Mouse (Mus musculus): Measurements from ENCODE around the gene Nrsn2. TPM values are rescaled to one million over a fixed set of nuclear protein-coding genes. Genes with fewer than 3 reads are reported as not detected.
A peak's percentile ranks its signal among the peaks of the same experiment; 100 is the strongest.

Gene Nrsn2
- 3.8 and 5.5 TPM in 2 replicates for polyA plus RNA-seq (2014; fragmentation: Nextera tagmentation; extraction: Ambion mirVana)

GRCm38 (mm10) chr2:152376345-152376741, at the start of gene Nrsn2:
Gene Nrsn2 (minus strand): TSS chr2:152376638.
- Histone ChIP-seq H3K4me1 (ENCODE audit: control insufficient read depth, insufficient read depth, low read length) (peaks cover 13% of the 10 kb centered on the region), H3K9me3 (replicated peaks; ENCODE audit: control insufficient read depth, low read length) (no peaks in the 10 kb centered on the region), H3K27me3 (ENCODE audit: control insufficient read depth, insufficient read depth, low read length) (peaks cover 24% of the 10 kb centered on the region), H3K27ac (ENCODE audit: low read depth, low read length) (no peak within 1 kb of the TSS), H3K4me3 (ENCODE audit: low read depth, low read length) (peak within 1 kb of the TSS; percentile 22), H3K36me3 (ENCODE audit: control insufficient read depth, insufficient read depth, low read length) (no peaks in the 10 kb centered on the region), H3K4me2 (peak within 1 kb of the TSS; percentile 65), H3K9ac (ENCODE audit: low read depth, low read length) (0 out of 2 replicates have a peak within 1 kb of the TSS, but pooled peaks have one; percentile 43)
- peak; percentile 53 for ATAC-seq (replicated peaks; ENCODE audit: insufficient number of reproducible peaks, low FRiP score, low TSS enrichment)
- WGBS (ENCODE audit: insufficient replicate concordance) = 4% methylated on average over 16 of the region's 16 CpGs

GRCm38 (mm10) chr2:152415786-152416185, 39.3 kb upstream of the Nrsn2 start:
- no peak for ATAC-seq (replicated peaks; ENCODE audit: insufficient number of reproducible peaks, low FRiP score, low TSS enrichment)
- Histone ChIP-seq H3K9ac (ENCODE audit: low read depth, low read length) (peak overlapping the region; percentile 100; the same call in 1 of the 2 replicates), H3K9me3 (replicated peaks; ENCODE audit: control insufficient read depth, low read length) (peaks cover 5% of the 10 kb centered on the region; the same call in 1 of the 2 replicates), H3K36me3 (ENCODE audit: control insufficient read depth, insufficient read depth, low read length) (no peaks in the 10 kb centered on the region), H3K4me1 (ENCODE audit: control insufficient read depth, insufficient read depth, low read length) (peaks cover 14% of the 10 kb centered on the region), H3K27ac (ENCODE audit: low read depth, low read length) (peak overlapping the region; percentile 100), H3K4me3 (ENCODE audit: low read depth, low read length) (no peak overlapping the region; the same call in 1 of the 2 replicates), H3K27me3 (ENCODE audit: control insufficient read depth, insufficient read depth, low read length) (no peaks in the 10 kb centered on the region), H3K4me2 (peak overlapping the region; percentile 95)
- 88% methylated on average over 3 of the region's 3 CpGs for WGBS (ENCODE audit: insufficient replicate concordance)

GRCm38 (mm10) chr2:152415287-152415686, 38.8 kb upstream of the Nrsn2 start, which contains the start of gene 6820408C15Rik:
Gene 6820408C15Rik (plus strand): TSS chr2:152415587.
- 27% methylated on average over 4 of the region's 4 CpGs for WGBS (ENCODE audit: insufficient replicate concordance)
- no peaks in the 10 kb centered on the region for H3K27me3 ChIP-seq (ENCODE audit: control insufficient read depth, insufficient read depth, low read length)
- no peaks in the 10 kb centered on the region for H3K36me3 ChIP-seq (ENCODE audit: control insufficient read depth, insufficient read depth, low read length)
- H3K27ac ChIP-seq (ENCODE audit: low read depth, low read length) = peak within 1 kb of the TSS; percentile 100
- peak within 1 kb of the TSS; percentile 96 for H3K4me3 ChIP-seq (ENCODE audit: low read depth, low read length)
- H3K4me2 ChIP-seq = peak within 1 kb of the TSS; percentile 95
- H3K9ac ChIP-seq (ENCODE audit: low read depth, low read length) = peak within 1 kb of the TSS; percentile 100
- H3K9me3 ChIP-seq (replicated peaks; ENCODE audit: control insufficient read depth, low read length) = peaks cover 5% of the 10 kb centered on the region; the same call in 1 of the 2 replicates
- no peak for ATAC-seq (replicated peaks; ENCODE audit: insufficient number of reproducible peaks, low FRiP score, low TSS enrichment)
- peaks cover 19% of the 10 kb centered on the region for H3K4me1 ChIP-seq (ENCODE audit: control insufficient read depth, insufficient read depth, low read length)

- Histone ChIP-seq H3K4me3 (ENCODE audit: low read depth, low read length) (peak within 1 kb of the TSS; percentile 96), H3K36me3 (ENCODE audit: control insufficient read depth, insufficient read depth, low read length) (no peaks in the 10 kb centered on the region), H3K27ac (ENCODE audit: low read depth, low read length) (peak within 1 kb of the TSS; percentile 100), H3K4me2 (peak within 1 kb of the TSS; percentile 95), H3K27me3 (ENCODE audit: control insufficient read depth, insufficient read depth, low read length) (no peaks in the 10 kb centered on the region), H3K9ac (ENCODE audit: low read depth, low read length) (peak within 1 kb of the TSS; percentile 100), H3K9me3 (replicated peaks; ENCODE audit: control insufficient read depth, low read length) (peaks cover 5% of the 10 kb centered on the region; the same call in 1 of the 2 replicates), H3K4me1 (ENCODE audit: control insufficient read depth, insufficient read depth, low read length) (peaks cover 24% of the 10 kb centered on the region)
- WGBS (ENCODE audit: insufficient replicate concordance) = under 1% methylated on average over 56 of the region's 65 CpGs
- ATAC-seq (replicated peaks; ENCODE audit: insufficient number of reproducible peaks, low FRiP score, low TSS enrichment) = peak; percentile 82
Measured at GRCm38 (mm10) chr2:152414591-152415165, 38.2 kb upstream of the Nrsn2 start, which contains the start of gene Zcchc3. Gene Zcchc3 (minus strand): TSS chr2:152415027.

GRCm38 (mm10) chr2:152413765-152414584, 37.5 kb upstream of the Nrsn2 start:
- no peaks in the 10 kb centered on the region for H3K36me3 ChIP-seq (ENCODE audit: control insufficient read depth, insufficient read depth, low read length)
- H3K9ac ChIP-seq (ENCODE audit: low read depth, low read length) = peak overlapping the region; percentile 100
- ATAC-seq (replicated peaks; ENCODE audit: insufficient number of reproducible peaks, low FRiP score, low TSS enrichment) = no peak
- WGBS (ENCODE audit: insufficient replicate concordance) = under 1% methylated on average over 84 of the region's 86 CpGs
- peaks cover 28% of the 10 kb centered on the region for H3K4me1 ChIP-seq (ENCODE audit: control insufficient read depth, insufficient read depth, low read length)
- H3K4me2 ChIP-seq = peak overlapping the region; percentile 95
- peaks cover 5% of the 10 kb centered on the region; the same call in 1 of the 2 replicates for H3K9me3 ChIP-seq (replicated peaks; ENCODE audit: control insufficient read depth, low read length)
- H3K27me3 ChIP-seq (ENCODE audit: control insufficient read depth, insufficient read depth, low read length) = no peaks in the 10 kb centered on the region
- H3K27ac ChIP-seq (ENCODE audit: low read depth, low read length) = peak overlapping the region; percentile 100
- H3K4me3 ChIP-seq (ENCODE audit: low read depth, low read length) = peak overlapping the region; percentile 96

- H3K4me1 ChIP-seq (ENCODE audit: control insufficient read depth, insufficient read depth, low read length) = peaks cover 28% of the 10 kb centered on the region
- peaks cover 5% of the 10 kb centered on the region; the same call in 1 of the 2 replicates for H3K9me3 ChIP-seq (replicated peaks; ENCODE audit: control insufficient read depth, low read length)
- WGBS (ENCODE audit: insufficient replicate concordance) = 2% methylated on average over 21 of the region's 21 CpGs
- no peak for ATAC-seq (replicated peaks; ENCODE audit: insufficient number of reproducible peaks, low FRiP score, low TSS enrichment)
- no peaks in the 10 kb centered on the region for H3K36me3 ChIP-seq (ENCODE audit: control insufficient read depth, insufficient read depth, low read length)
- H3K27ac ChIP-seq (ENCODE audit: low read depth, low read length) = peak overlapping the region; percentile 100
- peak overlapping the region; percentile 100 for H3K9ac ChIP-seq (ENCODE audit: low read depth, low read length)
- peak overlapping the region; percentile 96 for H3K4me3 ChIP-seq (ENCODE audit: low read depth, low read length)
- no peaks in the 10 kb centered on the region for H3K27me3 ChIP-seq (ENCODE audit: control insufficient read depth, insufficient read depth, low read length)
- peak overlapping the region; percentile 95 for H3K4me2 ChIP-seq
Measured at GRCm38 (mm10) chr2:152413158-152413764, 36.8 kb upstream of the Nrsn2 start.

DNA sequence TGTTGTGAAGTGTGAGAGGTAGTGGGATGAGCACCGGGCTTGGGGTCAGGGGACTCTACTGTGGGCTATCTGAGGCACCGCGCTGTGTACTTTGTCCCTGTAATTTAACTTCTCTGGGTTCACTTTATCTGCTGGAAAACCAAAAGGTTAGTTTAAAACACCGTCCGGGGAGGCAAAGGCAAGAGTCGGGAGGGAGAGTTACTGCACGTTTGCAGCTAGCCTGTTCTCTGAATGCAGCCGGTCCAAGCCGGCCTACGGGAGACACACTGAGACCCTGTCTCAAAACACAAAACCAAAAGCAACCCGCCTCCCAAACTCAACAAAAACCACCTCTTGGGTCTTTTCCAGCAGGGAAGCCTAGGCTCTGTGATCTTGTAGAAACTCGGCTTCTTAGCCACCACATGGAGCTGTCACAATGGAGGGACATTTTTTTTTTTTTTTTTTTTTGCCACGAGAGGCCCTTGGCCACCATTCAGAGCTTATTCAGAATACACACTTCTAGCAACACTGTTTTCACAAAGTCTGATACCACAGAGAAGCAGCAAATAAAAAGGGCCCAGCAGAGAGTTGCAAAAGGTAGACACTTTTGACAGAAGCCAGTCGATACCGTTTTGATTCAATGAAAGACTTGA, 36.2 kb upstream of the Nrsn2 start:
- Histone ChIP-seq H3K36me3 (ENCODE audit: control insufficient read depth, insufficient read depth, low read length) (no peaks in the 10 kb centered on the region), H3K9me3 (replicated peaks; ENCODE audit: control insufficient read depth, low read length) (peaks cover 5% of the 10 kb centered on the region; the same call in 1 of the 2 replicates), H3K4me3 (ENCODE audit: low read depth, low read length) (peak overlapping the region; percentile 96), H3K27ac (ENCODE audit: low read depth, low read length) (peak overlapping the region; percentile 100), H3K9ac (ENCODE audit: low read depth, low read length) (peak overlapping the region; percentile 100), H3K4me1 (ENCODE audit: control insufficient read depth, insufficient read depth, low read length) (peaks cover 28% of the 10 kb centered on the region), H3K27me3 (ENCODE audit: control insufficient read depth, insufficient read depth, low read length) (no peaks in the 10 kb centered on the region), H3K4me2 (peak overlapping the region; percentile 95)
- no peak for ATAC-seq (replicated peaks; ENCODE audit: insufficient number of reproducible peaks, low FRiP score, low TSS enrichment)
- 5% methylated on average over 15 of the region's 15 CpGs for WGBS (ENCODE audit: insufficient replicate concordance)

DNA sequence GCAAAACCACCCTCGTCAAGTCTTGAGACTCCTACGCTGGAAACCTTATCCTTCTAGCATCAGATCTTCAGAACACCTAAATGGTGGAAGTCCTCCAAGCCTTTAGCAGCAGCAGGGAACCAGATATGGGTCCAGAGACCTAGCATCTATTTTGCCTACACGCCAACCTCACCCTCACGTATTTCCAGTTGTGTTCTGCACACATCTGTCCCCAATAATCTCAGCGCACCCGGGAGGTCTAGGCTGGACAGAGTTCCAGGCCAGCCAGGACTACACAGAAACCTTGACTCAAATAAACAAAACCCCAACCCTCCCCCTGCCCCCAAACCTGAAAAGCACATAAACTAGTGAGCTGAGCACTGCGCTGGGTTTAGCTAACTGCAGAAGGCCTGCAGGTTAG, 35.0 kb upstream of the Nrsn2 start:
- Histone ChIP-seq H3K27me3 (ENCODE audit: control insufficient read depth, insufficient read depth, low read length) (no peaks in the 10 kb centered on the region), H3K4me3 (ENCODE audit: low read depth, low read length) (peak overlapping the region; percentile 96), H3K9ac (ENCODE audit: low read depth, low read length) (peak overlapping the region; percentile 100), H3K36me3 (ENCODE audit: control insufficient read depth, insufficient read depth, low read length) (no peaks in the 10 kb centered on the region), H3K4me2 (peak overlapping the region; percentile 95), H3K9me3 (replicated peaks; ENCODE audit: control insufficient read depth, low read length) (peaks cover 5% of the 10 kb centered on the region; the same call in 1 of the 2 replicates), H3K27ac (ENCODE audit: low read depth, low read length) (peak overlapping the region; percentile 100), H3K4me1 (ENCODE audit: control insufficient read depth, insufficient read depth, low read length) (peaks cover 28% of the 10 kb centered on the region)
- no peak for ATAC-seq (replicated peaks; ENCODE audit: insufficient number of reproducible peaks, low FRiP score, low TSS enrichment)
- WGBS (ENCODE audit: insufficient replicate concordance) = 8% methylated on average over 7 of the region's 7 CpGs
